Mouse (Mus musculus): ENCODE measurements at regions not wholly inside any gene's neighbourhood (a gene's known extent, or its start where the extent isn't known, plus 50 kb on each side); places are given as distances from the start of the nearest gene placed in this dataset.
"Not testable (repeated sequence)": the region's sequence is repeated elsewhere in the genome, so short reads cannot be mapped to it uniquely, and the experiment has no call there.

DNA sequence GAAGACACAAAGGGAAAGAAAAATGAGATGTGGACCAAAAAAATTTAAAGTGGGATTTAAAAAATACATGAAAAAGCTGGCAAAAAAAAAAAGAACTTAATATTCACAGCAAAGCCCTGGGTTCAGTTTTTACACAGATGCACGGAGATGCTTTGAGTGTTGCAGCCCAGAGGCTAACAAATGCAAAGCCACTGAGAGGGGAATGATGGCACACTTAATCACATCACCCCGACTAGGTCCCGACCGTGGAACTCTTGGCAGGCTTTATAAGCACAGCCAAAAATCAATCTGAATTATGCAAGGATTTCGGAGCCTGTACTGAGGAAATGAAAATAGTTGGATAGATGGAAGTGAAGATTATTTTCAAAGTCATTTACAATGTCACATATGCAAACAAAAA lies 329.6 kb downstream of the Tdrd3 start:
- H3K4me1 ChIP-seq, result no peaks in the 10 kb centered on the region
- no peaks in the 10 kb centered on the region for H3K27me3 ChIP-seq (replicated peaks)
- H3K9me3 ChIP-seq, result no peaks in the 10 kb centered on the region
- ATAC-seq (ENCODE audit: insufficient read depth, low FRiP score, low read depth), result no peak
- H3K4me2 ChIP-seq, result no peak overlapping the region
- H3K27ac ChIP-seq, result no peak overlapping the region
- no peak overlapping the region for H3K4me3 ChIP-seq (replicated peaks)
- WGBS, result 54% methylated on average over 5 of the region's 5 CpGs
- no peaks in the 10 kb centered on the region for H3K36me3 ChIP-seq
- H3K9ac ChIP-seq, result no peak overlapping the region

DNA sequence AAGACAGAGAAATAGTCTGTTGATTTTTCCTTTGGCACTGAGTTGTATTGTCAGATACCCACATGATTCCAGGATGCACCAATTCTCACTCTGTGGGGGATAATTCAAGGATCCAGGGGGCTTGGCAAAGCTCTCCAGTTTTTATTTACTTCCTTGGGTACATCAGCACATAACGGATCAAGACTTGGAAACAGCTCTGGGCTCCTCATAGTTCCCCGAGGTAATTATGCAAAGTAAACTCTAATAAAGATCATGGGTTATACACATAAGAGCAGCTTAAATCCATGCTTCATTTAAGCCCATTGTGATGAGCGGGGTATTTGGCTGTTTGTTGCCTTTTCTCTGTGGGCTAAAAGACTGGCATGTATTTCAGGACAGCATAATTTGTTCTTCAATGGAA lies 332.6 kb downstream of the Tdrd3 start:
- Histone ChIP-seq H3K4me1 (no peaks in the 10 kb centered on the region), H3K36me3 (no peaks in the 10 kb centered on the region), H3K9ac (no peak overlapping the region), H3K27me3 (replicated peaks) (no peaks in the 10 kb centered on the region), H3K27ac (no peak overlapping the region), H3K9me3 (no peaks in the 10 kb centered on the region), H3K4me3 (replicated peaks) (no peak overlapping the region), H3K4me2 (no peak overlapping the region)
- 70% methylated on average over 3 of the region's 3 CpGs for WGBS
- ATAC-seq (ENCODE audit: insufficient read depth, low FRiP score, low read depth), result no peak

DNA sequence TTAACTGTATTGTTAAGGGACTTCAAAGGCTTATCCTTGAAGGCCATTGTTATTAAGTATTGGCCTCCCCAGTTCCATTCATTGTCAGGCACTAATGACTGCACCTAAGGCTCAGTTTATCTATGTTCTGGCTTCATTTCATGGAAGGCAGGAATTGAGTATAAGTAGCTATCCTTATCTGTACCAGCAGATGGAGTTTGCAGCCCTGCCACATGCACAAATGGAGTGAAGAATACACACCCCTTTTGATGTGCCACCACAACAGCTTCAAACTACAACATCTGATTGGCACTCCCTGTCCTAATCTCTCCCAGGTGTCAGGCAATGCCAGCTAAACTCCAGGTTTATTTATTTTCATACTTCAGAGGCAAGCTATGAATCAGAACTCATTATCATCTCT lies 333.3 kb downstream of the Tdrd3 start:
- no peak for ATAC-seq (ENCODE audit: insufficient read depth, low FRiP score, low read depth)
- Histone ChIP-seq H3K9ac (no peak overlapping the region), H3K4me2 (no peak overlapping the region), H3K27ac (no peak overlapping the region), H3K36me3 (no peaks in the 10 kb centered on the region), H3K4me3 (replicated peaks) (no peak overlapping the region), H3K9me3 (no peaks in the 10 kb centered on the region), H3K27me3 (replicated peaks) (no peaks in the 10 kb centered on the region), H3K4me1 (no peaks in the 10 kb centered on the region)

DNA sequence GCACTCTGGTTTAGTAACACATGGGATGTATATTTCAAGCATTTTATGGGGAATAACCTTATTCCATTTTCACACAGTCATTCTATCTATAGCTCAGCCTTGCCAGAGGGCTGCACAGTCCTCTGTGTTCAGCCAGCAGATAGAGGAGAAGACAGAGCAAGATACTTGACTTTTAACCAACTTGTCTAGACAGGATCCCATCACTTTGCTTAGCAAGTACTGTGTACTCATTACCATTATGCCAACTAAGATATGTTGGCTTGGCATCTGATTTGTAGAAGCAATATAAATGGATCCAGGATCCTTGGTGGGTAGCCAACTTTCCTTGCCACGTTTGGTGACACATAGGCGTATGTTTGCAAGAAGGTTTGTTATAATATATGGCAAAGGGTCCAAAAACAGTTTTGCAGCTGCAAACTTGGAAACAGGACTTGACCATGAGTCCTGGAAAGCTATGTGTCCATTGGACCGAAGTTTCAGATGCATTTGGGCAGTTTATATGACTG lies 334.3 kb downstream of the Tdrd3 start:
- Histone ChIP-seq H3K9me3 (no peaks in the 10 kb centered on the region), H3K4me1 (no peaks in the 10 kb centered on the region), H3K27me3 (replicated peaks) (no peaks in the 10 kb centered on the region), H3K4me3 (replicated peaks) (no peak overlapping the region), H3K36me3 (no peaks in the 10 kb centered on the region), H3K9ac (no peak overlapping the region), H3K4me2 (no peak overlapping the region), H3K27ac (no peak overlapping the region)
- no peak for ATAC-seq (ENCODE audit: insufficient read depth, low FRiP score, low read depth)
- 74% methylated on average over 3 of the region's 3 CpGs for WGBS

DNA sequence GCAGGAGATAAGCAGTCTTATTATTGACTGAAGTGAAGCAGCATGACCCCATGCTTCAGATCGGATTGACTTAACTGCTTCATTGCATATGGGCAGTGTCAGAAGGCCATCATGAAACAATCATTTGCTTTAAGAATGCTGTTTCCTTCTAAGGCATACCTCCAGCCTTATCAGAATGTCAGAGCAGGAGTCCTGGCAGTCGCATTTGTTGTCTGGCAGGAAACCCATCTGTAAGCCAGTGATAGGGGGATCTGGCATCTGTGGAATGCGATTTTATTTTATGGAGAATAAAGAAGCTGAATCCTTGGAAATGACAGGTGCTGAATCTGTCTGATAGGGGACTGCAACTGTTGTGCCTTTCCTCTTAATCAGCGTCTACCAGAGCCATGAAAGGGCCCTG lies 338.3 kb downstream of the Tdrd3 start:
- no peak overlapping the region for H3K4me3 ChIP-seq (replicated peaks)
- H3K4me1 ChIP-seq, result no peaks in the 10 kb centered on the region
- WGBS, result 39% methylated on average over 4 of the region's 4 CpGs
- no peaks in the 10 kb centered on the region for H3K9me3 ChIP-seq
- no peaks in the 10 kb centered on the region for H3K27me3 ChIP-seq (replicated peaks)
- no peak overlapping the region for H3K4me2 ChIP-seq
- H3K27ac ChIP-seq, result no peak overlapping the region
- H3K9ac ChIP-seq, result no peak overlapping the region
- ATAC-seq (ENCODE audit: insufficient read depth, low FRiP score, low read depth), result no peak
- H3K36me3 ChIP-seq, result no peaks in the 10 kb centered on the region

DNA sequence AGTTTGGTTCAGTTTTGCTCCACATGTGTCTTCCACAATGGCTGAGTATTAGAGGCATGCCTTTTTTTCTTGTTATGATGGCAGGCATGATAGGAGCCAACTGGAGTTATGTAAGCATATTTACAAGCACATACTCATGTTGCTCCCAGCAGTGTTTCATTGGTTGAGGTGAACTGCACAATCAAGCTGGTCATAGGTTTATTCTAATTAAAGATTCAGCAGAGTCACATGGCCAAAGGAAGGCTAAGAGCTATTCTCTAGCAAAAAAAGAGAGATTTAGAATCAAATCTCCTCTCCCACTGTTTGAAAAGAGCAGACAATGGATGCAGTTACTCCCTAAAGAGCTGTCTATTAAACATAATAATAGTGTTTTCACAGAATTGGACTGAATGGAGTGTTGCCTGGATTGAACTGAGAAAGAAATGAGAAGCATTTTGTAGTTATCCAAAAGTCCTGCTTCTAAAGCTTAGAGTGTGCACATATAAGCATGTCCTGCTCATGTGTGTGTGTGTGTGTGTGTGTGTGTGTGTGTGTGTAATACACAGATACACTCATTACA lies 359.0 kb downstream of the Tdrd3 start:
- H3K4me3 ChIP-seq (replicated peaks), result no peak overlapping the region
- H3K27ac ChIP-seq, result no peak overlapping the region
- H3K4me2 ChIP-seq, result no peak overlapping the region
- no peaks in the 10 kb centered on the region for H3K36me3 ChIP-seq
- no peak for ATAC-seq (ENCODE audit: insufficient read depth, low FRiP score, low read depth)
- H3K4me1 ChIP-seq, result no peaks in the 10 kb centered on the region
- H3K9me3 ChIP-seq, result no peaks in the 10 kb centered on the region
- no peaks in the 10 kb centered on the region for H3K27me3 ChIP-seq (replicated peaks)
- no peak overlapping the region for H3K9ac ChIP-seq

DNA sequence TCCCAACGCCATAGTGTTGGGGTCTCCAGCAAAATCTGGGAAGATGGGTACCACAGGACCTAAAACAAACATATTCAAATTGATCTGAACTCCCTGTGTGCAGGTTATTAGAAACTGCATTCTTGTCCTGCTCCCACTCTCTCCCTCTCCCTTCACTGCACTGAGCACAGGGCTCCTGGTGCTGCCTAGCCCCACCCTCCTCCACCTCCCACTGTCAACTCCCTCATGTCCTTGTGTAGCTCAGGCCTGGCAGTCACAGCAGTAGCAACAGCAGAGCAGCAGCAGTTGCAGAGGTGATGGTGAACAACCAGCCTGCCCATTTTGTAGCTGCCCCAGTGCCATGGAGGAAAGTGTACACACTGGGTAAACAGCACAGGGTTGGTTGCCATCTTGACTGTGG lies 383.4 kb downstream of the Tdrd3 start:
- Histone ChIP-seq H3K9me3 (no peaks in the 10 kb centered on the region), H3K9ac (no peak overlapping the region), H3K4me2 (no peak overlapping the region), H3K4me3 (replicated peaks) (no peak overlapping the region), H3K4me1 (no peaks in the 10 kb centered on the region), H3K27ac (no peak overlapping the region), H3K27me3 (replicated peaks) (no peaks in the 10 kb centered on the region), H3K36me3 (no peaks in the 10 kb centered on the region)
- ATAC-seq (ENCODE audit: insufficient read depth, low FRiP score, low read depth), result no peak
- 86% methylated on average over 1 of the region's 1 CpGs for WGBS

DNA sequence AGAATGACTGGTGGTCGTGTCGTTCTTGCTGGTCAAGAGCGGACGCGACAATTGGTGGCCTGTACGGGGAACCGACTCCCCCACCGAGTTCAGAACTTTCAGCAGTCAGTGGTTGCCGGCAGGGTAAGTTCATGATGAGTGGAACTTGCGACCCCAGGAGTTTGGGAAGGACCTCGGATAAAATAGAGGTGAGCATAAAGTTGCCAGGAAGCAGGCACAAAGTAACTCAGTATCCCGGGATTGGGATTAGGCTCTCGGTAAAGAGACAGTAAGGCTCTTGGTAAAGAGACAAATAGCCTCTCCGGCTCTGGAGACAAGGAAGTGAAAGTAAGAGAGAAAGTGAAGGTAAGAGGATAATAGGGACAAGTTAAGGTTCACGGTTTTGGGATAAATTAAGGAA lies 393.2 kb downstream of the Tdrd3 start:
- H3K4me3 ChIP-seq (replicated peaks); ATAC-seq (ENCODE audit: insufficient read depth, low FRiP score, low read depth); H3K36me3 ChIP-seq; H3K27ac ChIP-seq; H3K9ac ChIP-seq; H3K4me2 ChIP-seq; H3K9me3 ChIP-seq; H3K27me3 ChIP-seq (replicated peaks); H3K4me1 ChIP-seq: not testable (repeated sequence)
- WGBS, result 88% methylated on average over 15 of the region's 15 CpGs

DNA sequence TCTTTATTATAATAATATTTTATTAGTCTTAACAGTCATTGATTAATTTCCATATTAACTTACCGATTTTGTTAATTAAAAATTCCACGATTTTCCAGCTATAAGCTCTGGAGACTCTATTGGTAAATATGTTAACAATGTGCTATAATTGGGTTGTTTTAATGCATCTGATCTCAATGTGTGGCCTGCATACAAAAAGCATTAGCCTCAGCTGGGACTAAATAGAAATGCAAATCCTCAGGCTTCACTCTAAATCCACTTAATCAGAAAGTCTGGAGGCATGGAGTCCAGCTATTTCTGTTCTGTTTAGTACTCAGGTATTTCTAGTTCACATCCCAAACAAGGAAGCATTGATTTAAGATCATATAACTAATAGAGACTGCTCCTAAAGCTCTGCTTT lies 427.7 kb downstream of the Tdrd3 start:
- H3K4me3 ChIP-seq (replicated peaks), result no peak overlapping the region
- H3K36me3 ChIP-seq, result no peaks in the 10 kb centered on the region
- no peaks in the 10 kb centered on the region for H3K4me1 ChIP-seq
- H3K9me3 ChIP-seq, result no peaks in the 10 kb centered on the region
- no peak overlapping the region for H3K27ac ChIP-seq
- 80% methylated on average over 2 of the region's 2 CpGs for WGBS
- no peaks in the 10 kb centered on the region for H3K27me3 ChIP-seq (replicated peaks)
- no peak overlapping the region for H3K9ac ChIP-seq
- no peak overlapping the region for H3K4me2 ChIP-seq
- no peak for ATAC-seq (ENCODE audit: insufficient read depth, low FRiP score, low read depth)

DNA sequence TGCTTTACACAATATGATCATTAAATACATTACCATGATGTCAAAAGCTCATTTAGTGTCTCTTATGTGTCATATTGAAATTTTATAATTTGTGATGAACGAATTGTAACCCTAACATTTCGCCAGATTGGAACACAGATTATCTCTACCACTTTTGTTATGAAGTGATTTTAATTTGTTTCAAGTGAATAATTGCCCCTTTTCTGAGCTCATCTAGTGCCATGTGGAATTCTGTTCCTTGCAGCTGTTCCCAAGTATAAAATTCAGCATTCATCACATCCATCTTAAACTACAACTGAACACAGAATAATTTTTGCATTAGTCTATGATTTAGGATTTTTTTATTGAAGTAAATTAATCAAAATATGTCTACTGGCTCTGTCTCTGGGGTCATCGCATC lies 445.0 kb downstream of the Tdrd3 start:
- Histone ChIP-seq H3K4me1 (no peaks in the 10 kb centered on the region), H3K4me2 (no peak overlapping the region)
- 77% methylated on average over 3 of the region's 3 CpGs for WGBS

DNA sequence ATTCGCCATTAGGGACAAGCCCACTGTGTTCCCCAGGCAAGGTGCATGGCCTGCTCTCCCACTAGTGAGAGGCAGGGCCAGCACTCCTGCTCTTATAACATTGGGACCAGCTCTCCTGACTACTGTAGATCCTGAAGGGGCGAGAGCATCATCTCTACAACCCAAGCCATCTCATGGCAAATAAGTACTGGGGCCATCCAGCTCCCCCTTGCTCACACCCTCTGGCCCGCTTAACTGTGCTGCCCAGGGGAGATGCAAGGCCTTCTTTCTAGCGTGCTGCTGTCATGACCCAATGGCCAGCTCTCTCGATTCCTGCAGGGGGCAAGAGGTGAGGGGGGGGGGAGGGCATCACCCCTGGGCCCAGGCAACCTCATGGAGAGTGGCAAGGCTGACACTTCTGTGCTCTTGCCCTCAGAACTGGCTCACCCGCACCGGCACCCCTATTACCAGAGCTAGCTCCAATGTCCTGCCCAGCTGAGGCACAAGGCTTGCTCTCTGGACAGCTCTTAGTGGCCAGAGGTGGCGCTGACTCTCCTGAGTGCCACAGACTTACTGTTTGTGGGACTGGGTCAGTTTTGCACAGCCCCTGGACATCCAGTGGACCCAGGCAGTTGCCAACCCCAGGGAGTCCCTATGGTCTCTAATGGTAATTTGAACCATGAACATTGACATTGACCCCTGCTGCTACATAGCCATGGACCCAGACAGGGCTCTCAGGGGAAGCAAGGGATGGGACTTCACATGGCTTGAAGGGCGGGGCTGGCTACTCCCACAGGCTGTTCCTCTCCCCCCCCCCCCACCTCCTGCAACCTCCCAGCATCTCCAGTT lies 448.2 kb downstream of the Tdrd3 start:
- Histone ChIP-seq H3K36me3 (no peaks in the 10 kb centered on the region), H3K9ac (no peak overlapping the region), H3K4me1 (no peaks in the 10 kb centered on the region), H3K4me2 (no peak overlapping the region), H3K27me3 (replicated peaks) (no peaks in the 10 kb centered on the region), H3K9me3 (no peaks in the 10 kb centered on the region), H3K4me3 (replicated peaks) (no peak overlapping the region), H3K27ac (no peak overlapping the region)
- ATAC-seq (ENCODE audit: insufficient read depth, low FRiP score, low read depth), result no peak
- WGBS, result 77% methylated on average over 9 of the region's 9 CpGs

More for the DNA sequence above, 445.0 kb downstream of the Tdrd3 start:
- no peak for ATAC-seq (ENCODE audit: insufficient read depth, low FRiP score, low read depth)
- Histone ChIP-seq H3K27ac (no peak overlapping the region), H3K27me3 (replicated peaks) (no peaks in the 10 kb centered on the region), H3K9me3 (no peaks in the 10 kb centered on the region), H3K4me3 (replicated peaks) (no peak overlapping the region), H3K36me3 (no peaks in the 10 kb centered on the region), H3K9ac (no peak overlapping the region)

DNA sequence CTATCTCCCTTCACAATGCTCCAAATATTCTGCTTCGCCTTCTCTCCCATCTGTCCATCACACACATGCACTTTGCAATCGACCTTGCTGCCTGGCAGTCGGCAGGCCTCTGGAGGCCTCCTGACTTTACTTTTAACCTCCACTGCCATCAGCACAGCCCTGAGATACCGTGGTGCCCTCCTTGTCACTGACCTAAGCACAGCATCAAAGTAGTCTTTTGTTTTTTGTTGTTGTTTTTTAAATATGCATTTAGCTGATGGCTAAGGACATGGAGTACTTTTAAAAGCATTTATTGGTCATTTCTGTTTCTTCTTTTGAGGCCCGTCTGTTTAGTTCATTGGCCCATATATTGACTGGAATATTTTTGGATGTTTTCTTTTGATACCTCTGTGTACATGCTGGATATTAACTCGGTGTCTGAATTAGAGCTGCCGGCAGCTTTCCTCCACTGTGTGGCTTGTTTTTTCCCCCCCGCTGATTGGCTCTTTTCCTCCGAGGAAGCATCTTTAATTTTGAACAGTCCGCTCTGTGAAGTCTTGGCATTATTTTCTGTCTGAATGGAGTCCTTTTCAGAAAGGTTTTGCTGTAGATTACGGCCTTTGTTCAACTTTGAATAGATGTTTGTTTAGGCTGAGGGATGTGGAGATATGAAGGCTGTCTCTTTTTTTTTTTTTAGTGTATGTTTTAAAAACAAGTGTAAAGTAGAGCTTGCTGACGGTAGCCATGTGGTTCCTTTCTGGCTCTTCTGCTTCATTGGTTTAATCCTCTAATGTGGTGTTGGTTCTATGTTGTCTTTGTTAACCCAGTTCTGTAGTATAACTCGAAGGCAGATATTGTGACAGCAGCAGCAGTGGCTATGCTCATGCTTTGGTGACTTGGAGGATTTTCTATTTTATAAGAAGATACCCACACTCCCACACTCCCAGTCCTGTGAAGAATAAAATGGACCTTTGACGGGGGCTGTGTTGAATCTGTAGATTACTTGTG lies 449.1 kb downstream of the Tdrd3 start:
- no peak overlapping the region for H3K9ac ChIP-seq
- H3K4me1 ChIP-seq, result no peaks in the 10 kb centered on the region
- H3K9me3 ChIP-seq, result no peaks in the 10 kb centered on the region
- H3K27ac ChIP-seq, result no peak overlapping the region
- no peaks in the 10 kb centered on the region for H3K36me3 ChIP-seq
- WGBS, result 60% methylated on average over 14 of the region's 14 CpGs
- H3K4me3 ChIP-seq (replicated peaks), result no peak overlapping the region
- H3K27me3 ChIP-seq (replicated peaks), result no peaks in the 10 kb centered on the region
- ATAC-seq (ENCODE audit: insufficient read depth, low FRiP score, low read depth), result no peak
- no peak overlapping the region for H3K4me2 ChIP-seq

Measured in stomach, embryonic 15.5 days (tissue).